Mouse (Mus musculus): ENCODE measurements around the gene Anxa11. TPM values are rescaled to one million over a fixed set of nuclear protein-coding genes. Genes with fewer than 3 reads are reported as not detected.
"Not testable (repeated sequence)": the region's sequence is repeated elsewhere in the genome, so short reads cannot be mapped to it uniquely, and the experiment has no call there.

The Anxa11 gene
- polyA plus RNA-seq, 1 experiment from 2014 or later, result 4.3 TPM

- WGBS, result no CpG with 5 or more reads among the region's 10 CpGs
- not testable (repeated sequence) for DNase-seq (ENCODE audit: low spot score); H3K4me1 ChIP-seq (replicated peaks; ENCODE audit: control insufficient read depth, insufficient read depth, low read length); H3K27me3 ChIP-seq (ENCODE audit: control insufficient read depth, insufficient read depth, low read length); H3K4me3 ChIP-seq (ENCODE audit: low read depth, low read length); H3K4me2 ChIP-seq (replicated peaks; ENCODE audit: low read depth, low read length); H3K9ac ChIP-seq (ENCODE audit: low read depth, low read length); H3K36me3 ChIP-seq (ENCODE audit: control insufficient read depth, insufficient read depth, low read length); H3K9me3 ChIP-seq (ENCODE audit: control insufficient read depth, low read length); H3K27ac ChIP-seq (ENCODE audit: low read depth, low read length); ATAC-seq (ENCODE audit: low FRiP score)
Measured at GRCm38 (mm10) chr14:25903000-25903399, 61.0 kb downstream of the Anxa11 start, which contains the start of gene Plac9a. Gene Plac9a (minus strand): TSS chr14:25903100.

- not testable (repeated sequence) for H3K27me3 ChIP-seq (ENCODE audit: control insufficient read depth, insufficient read depth, low read length); H3K4me3 ChIP-seq (ENCODE audit: low read depth, low read length); ATAC-seq (ENCODE audit: low FRiP score); H3K9me3 ChIP-seq (ENCODE audit: control insufficient read depth, low read length); H3K27ac ChIP-seq (ENCODE audit: low read depth, low read length); H3K9ac ChIP-seq (ENCODE audit: low read depth, low read length); DNase-seq (ENCODE audit: low spot score); H3K36me3 ChIP-seq (ENCODE audit: control insufficient read depth, insufficient read depth, low read length); H3K4me1 ChIP-seq (replicated peaks; ENCODE audit: control insufficient read depth, insufficient read depth, low read length); H3K4me2 ChIP-seq (replicated peaks; ENCODE audit: low read depth, low read length)
- WGBS, result 75% methylated on average over 1 of the region's 5 CpGs
Measured at GRCm38 (mm10) chr14:25905243-25905642, 63.3 kb downstream of the Anxa11 start.

GRCm38 (mm10) chr14:25907272-25907671, 65.3 kb downstream of the Anxa11 start:
- H3K9me3 ChIP-seq (ENCODE audit: control insufficient read depth, low read length); H3K27ac ChIP-seq (ENCODE audit: low read depth, low read length); H3K4me1 ChIP-seq (replicated peaks; ENCODE audit: control insufficient read depth, insufficient read depth, low read length); H3K4me3 ChIP-seq (ENCODE audit: low read depth, low read length); H3K27me3 ChIP-seq (ENCODE audit: control insufficient read depth, insufficient read depth, low read length); H3K36me3 ChIP-seq (ENCODE audit: control insufficient read depth, insufficient read depth, low read length); ATAC-seq (ENCODE audit: low FRiP score); H3K4me2 ChIP-seq (replicated peaks; ENCODE audit: low read depth, low read length); DNase-seq (ENCODE audit: low spot score); H3K9ac ChIP-seq (ENCODE audit: low read depth, low read length): not testable (repeated sequence)
- WGBS, result no CpG with 5 or more reads among the region's 9 CpGs

- H3K4me1 ChIP-seq (replicated peaks; ENCODE audit: control insufficient read depth, insufficient read depth, low read length); H3K9me3 ChIP-seq (ENCODE audit: control insufficient read depth, low read length); DNase-seq (ENCODE audit: low spot score); ATAC-seq (ENCODE audit: low FRiP score); H3K9ac ChIP-seq (ENCODE audit: low read depth, low read length); H3K27ac ChIP-seq (ENCODE audit: low read depth, low read length); H3K4me3 ChIP-seq (ENCODE audit: low read depth, low read length); H3K27me3 ChIP-seq (ENCODE audit: control insufficient read depth, insufficient read depth, low read length); H3K36me3 ChIP-seq (ENCODE audit: control insufficient read depth, insufficient read depth, low read length); H3K4me2 ChIP-seq (replicated peaks; ENCODE audit: low read depth, low read length): not testable (repeated sequence)
- no CpG with 5 or more reads among the region's 8 CpGs for WGBS
Measured at GRCm38 (mm10) chr14:25908976-25909375, 67.0 kb downstream of the Anxa11 start.

GRCm38 (mm10) chr14:25918427-25919170, 76.6 kb downstream of the Anxa11 start:
- H3K9me3 ChIP-seq (ENCODE audit: control insufficient read depth, low read length), result not testable (repeated sequence)
- no CpG with 5 or more reads among the region's 5 CpGs for WGBS

GRCm38 (mm10) chr14:25926814-25927561, 85.0 kb downstream of the Anxa11 start:
- H3K9ac ChIP-seq (ENCODE audit: low read depth, low read length); DNase-seq (ENCODE audit: low spot score); H3K36me3 ChIP-seq (ENCODE audit: control insufficient read depth, insufficient read depth, low read length); H3K27me3 ChIP-seq (ENCODE audit: control insufficient read depth, insufficient read depth, low read length); H3K27ac ChIP-seq (ENCODE audit: low read depth, low read length); H3K4me3 ChIP-seq (ENCODE audit: low read depth, low read length); H3K4me1 ChIP-seq (replicated peaks; ENCODE audit: control insufficient read depth, insufficient read depth, low read length); H3K4me2 ChIP-seq (replicated peaks; ENCODE audit: low read depth, low read length); H3K9me3 ChIP-seq (ENCODE audit: control insufficient read depth, low read length): not testable (repeated sequence)
- peak; percentile 35; the same call in 1 of the 2 replicates for ATAC-seq (ENCODE audit: low FRiP score)
- WGBS, result no CpG with 5 or more reads among the region's 44 CpGs

More at GRCm38 (mm10) chr14:25918427-25919170, 76.6 kb downstream of the Anxa11 start:
- not testable (repeated sequence) for H3K27ac ChIP-seq (ENCODE audit: low read depth, low read length); H3K4me2 ChIP-seq (replicated peaks; ENCODE audit: low read depth, low read length); H3K36me3 ChIP-seq (ENCODE audit: control insufficient read depth, insufficient read depth, low read length); H3K27me3 ChIP-seq (ENCODE audit: control insufficient read depth, insufficient read depth, low read length); ATAC-seq (ENCODE audit: low FRiP score); H3K4me3 ChIP-seq (ENCODE audit: low read depth, low read length); DNase-seq (ENCODE audit: low spot score); H3K9ac ChIP-seq (ENCODE audit: low read depth, low read length); H3K4me1 ChIP-seq (replicated peaks; ENCODE audit: control insufficient read depth, insufficient read depth, low read length)

GRCm38 (mm10) chr14:25927562-25927881, 85.6 kb downstream of the Anxa11 start, which contains the start of gene Tmem254a:
Gene Tmem254a (minus strand): TSS chr14:25927672.
- ATAC-seq (ENCODE audit: low FRiP score), result 0 out of 2 replicates have a peak, but pooled peaks have one; percentile 54
- H3K9me3 ChIP-seq (ENCODE audit: control insufficient read depth, low read length); H3K27ac ChIP-seq (ENCODE audit: low read depth, low read length); H3K4me2 ChIP-seq (replicated peaks; ENCODE audit: low read depth, low read length); H3K4me1 ChIP-seq (replicated peaks; ENCODE audit: control insufficient read depth, insufficient read depth, low read length); H3K9ac ChIP-seq (ENCODE audit: low read depth, low read length); H3K36me3 ChIP-seq (ENCODE audit: control insufficient read depth, insufficient read depth, low read length); H3K27me3 ChIP-seq (ENCODE audit: control insufficient read depth, insufficient read depth, low read length); H3K4me3 ChIP-seq (ENCODE audit: low read depth, low read length); DNase-seq (ENCODE audit: low spot score): not testable (repeated sequence)
- WGBS, result no CpG with 5 or more reads among the region's 10 CpGs

Measured in hindbrain, embryonic 11.5 days (tissue).